Mouse (Mus musculus): ENCODE measurements around the gene Car12. TPM values are rescaled to one million over a fixed set of nuclear protein-coding genes. Genes with fewer than 3 reads are reported as not detected.

The Car12 gene
- total RNA-seq (2015; ENCODE audit: low replicate concordance) (1.5 and 4.6 TPM in 2 replicates), total RNA-seq (2017; ENCODE audit: low replicate concordance) (not detected in 2 replicates)

GRCm38 (mm10) chr9:66713135-66714021 is at the start of gene Car12:
Gene Car12 (plus strand): TSS chr9:66713686.
- ATAC-seq (replicated peaks; ENCODE audit: low FRiP score, poor library complexity, severe bottlenecking), result 0 out of 2 replicates have a peak, but pooled peaks have one; percentile 34

- ATAC-seq (replicated peaks; ENCODE audit: low FRiP score, poor library complexity, severe bottlenecking), result no peak
Measured at GRCm38 (mm10) chr9:66663764-66664163, 49.7 kb upstream of the Car12 start.

GRCm38 (mm10) chr9:66664561-66664960 is 48.9 kb upstream of the Car12 start:
- ATAC-seq (replicated peaks; ENCODE audit: low FRiP score, poor library complexity, severe bottlenecking), result no peak

- ATAC-seq (replicated peaks; ENCODE audit: low FRiP score, poor library complexity, severe bottlenecking), result 0 out of 2 replicates have a peak, but pooled peaks have one; percentile 20
Measured at GRCm38 (mm10) chr9:66666153-66666552, 47.3 kb upstream of the Car12 start.

GRCm38 (mm10) chr9:66667046-66667445 is 46.4 kb upstream of the Car12 start:
- no peak for ATAC-seq (replicated peaks; ENCODE audit: low FRiP score, poor library complexity, severe bottlenecking)

- no peak for ATAC-seq (replicated peaks; ENCODE audit: low FRiP score, poor library complexity, severe bottlenecking)
Measured at GRCm38 (mm10) chr9:66667868-66668267, 45.6 kb upstream of the Car12 start.

GRCm38 (mm10) chr9:66669561-66670078 is 43.9 kb upstream of the Car12 start:
- ATAC-seq (replicated peaks; ENCODE audit: low FRiP score, poor library complexity, severe bottlenecking), result no peak

GRCm38 (mm10) chr9:66673771-66674170 is 39.7 kb upstream of the Car12 start:
- ATAC-seq (replicated peaks; ENCODE audit: low FRiP score, poor library complexity, severe bottlenecking), result no peak

GRCm38 (mm10) chr9:66675566-66675965 is 37.9 kb upstream of the Car12 start:
- ATAC-seq (replicated peaks; ENCODE audit: low FRiP score, poor library complexity, severe bottlenecking), result no peak

- no peak for ATAC-seq (replicated peaks; ENCODE audit: low FRiP score, poor library complexity, severe bottlenecking)
Measured at GRCm38 (mm10) chr9:66680102-66680501, 33.4 kb upstream of the Car12 start.

- no peak for ATAC-seq (replicated peaks; ENCODE audit: low FRiP score, poor library complexity, severe bottlenecking)
Measured at GRCm38 (mm10) chr9:66682822-66683221, 30.7 kb upstream of the Car12 start.

- no peak for ATAC-seq (replicated peaks; ENCODE audit: low FRiP score, poor library complexity, severe bottlenecking)
Measured at GRCm38 (mm10) chr9:66685730-66686129, 27.8 kb upstream of the Car12 start.

GRCm38 (mm10) chr9:66687713-66688112 is 25.8 kb upstream of the Car12 start:
- ATAC-seq (replicated peaks; ENCODE audit: low FRiP score, poor library complexity, severe bottlenecking), result no peak

GRCm38 (mm10) chr9:66691683-66692305 is 21.7 kb upstream of the Car12 start:
- 0 out of 2 replicates have a peak, but pooled peaks have one; percentile 34 for ATAC-seq (replicated peaks; ENCODE audit: low FRiP score, poor library complexity, severe bottlenecking)

- no peak for ATAC-seq (replicated peaks; ENCODE audit: low FRiP score, poor library complexity, severe bottlenecking)
Measured at GRCm38 (mm10) chr9:66697355-66698140, 15.9 kb upstream of the Car12 start.

- ATAC-seq (replicated peaks; ENCODE audit: low FRiP score, poor library complexity, severe bottlenecking), result no peak
Measured at GRCm38 (mm10) chr9:66699748-66700147, 13.7 kb upstream of the Car12 start.

GRCm38 (mm10) chr9:66703002-66703401 is 10.5 kb upstream of the Car12 start:
- no peak for ATAC-seq (replicated peaks; ENCODE audit: low FRiP score, poor library complexity, severe bottlenecking)

GRCm38 (mm10) chr9:66705354-66705753 is 8.1 kb upstream of the Car12 start:
- peak; percentile 54; the same call in 1 of the 2 replicates for ATAC-seq (replicated peaks; ENCODE audit: low FRiP score, poor library complexity, severe bottlenecking)

GRCm38 (mm10) chr9:66705766-66706165 is 7.7 kb upstream of the Car12 start:
- peak; percentile 83 for ATAC-seq (replicated peaks; ENCODE audit: low FRiP score, poor library complexity, severe bottlenecking)

Measured in erythroblast, adult 5-6 weeks (primary cell).